Mouse (Mus musculus) testis, postnatal 14 days (tissue): ENCODE measurements around the gene Azi2.

Experiments used
- DNase-seq: peaks from one replicate; pipeline ENCODE4 v3.0.0; 2021; ENCODE audit warnings: low spot score

Azi2 gene

DNA sequence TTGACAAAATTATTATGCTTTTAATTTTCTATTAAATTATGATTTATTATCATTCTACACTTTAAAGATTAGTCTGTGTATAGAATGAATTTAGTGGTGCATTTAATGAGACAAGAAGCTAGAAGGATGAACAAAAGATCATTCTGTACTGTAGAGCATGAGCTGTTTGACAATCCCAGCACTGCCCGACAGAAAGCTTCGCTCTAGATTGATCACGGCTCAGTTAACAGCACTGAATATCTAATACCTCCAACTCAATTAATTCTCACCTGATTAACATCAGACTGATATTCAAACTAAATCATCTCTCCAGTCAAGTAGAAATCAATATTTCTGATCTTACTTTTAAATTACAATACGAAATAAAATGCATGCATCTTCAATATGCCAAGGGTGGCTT, 43.5 kb downstream of the Azi2 start:
- no peak for DNase-seq

DNA sequence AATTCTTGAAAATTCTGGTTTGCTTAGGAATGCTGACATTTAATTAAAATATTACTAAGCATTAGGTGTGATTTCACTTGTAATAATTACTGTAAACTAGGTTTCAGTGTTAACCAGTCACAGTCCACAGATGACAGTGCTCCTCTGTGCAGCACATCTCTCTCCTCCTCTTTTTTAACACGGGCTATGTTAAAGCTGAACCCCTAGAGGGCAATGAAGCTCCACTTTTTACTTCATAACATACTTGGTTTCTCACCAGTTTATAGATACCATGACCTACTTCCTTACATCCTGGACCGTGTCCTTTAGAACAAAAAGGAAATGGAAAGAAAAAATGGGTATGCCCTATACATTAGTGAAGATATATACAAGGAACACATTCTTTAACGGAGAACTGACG, 59.1 kb downstream of the Azi2 start:
- DNase-seq: no peak

DNA sequence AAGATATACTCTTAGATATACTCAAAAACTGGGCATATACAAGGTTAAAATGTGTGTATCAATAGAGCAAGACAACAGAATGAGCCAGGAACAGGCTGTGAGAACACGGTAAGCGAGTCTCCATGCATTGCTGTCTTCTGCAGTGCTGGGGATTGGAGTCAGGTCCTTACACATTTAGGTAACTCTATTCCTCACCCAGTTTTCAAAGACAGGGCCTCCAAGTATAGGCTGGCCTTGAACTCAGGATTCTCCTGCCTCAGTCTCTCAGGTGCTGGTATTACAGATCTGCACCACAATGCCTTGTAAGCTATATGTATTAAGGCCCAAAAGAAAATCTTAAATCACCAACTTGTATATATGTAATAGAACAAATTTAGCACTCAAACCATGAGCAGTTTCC, 60.2 kb downstream of the Azi2 start:
- no peak for DNase-seq

DNA sequence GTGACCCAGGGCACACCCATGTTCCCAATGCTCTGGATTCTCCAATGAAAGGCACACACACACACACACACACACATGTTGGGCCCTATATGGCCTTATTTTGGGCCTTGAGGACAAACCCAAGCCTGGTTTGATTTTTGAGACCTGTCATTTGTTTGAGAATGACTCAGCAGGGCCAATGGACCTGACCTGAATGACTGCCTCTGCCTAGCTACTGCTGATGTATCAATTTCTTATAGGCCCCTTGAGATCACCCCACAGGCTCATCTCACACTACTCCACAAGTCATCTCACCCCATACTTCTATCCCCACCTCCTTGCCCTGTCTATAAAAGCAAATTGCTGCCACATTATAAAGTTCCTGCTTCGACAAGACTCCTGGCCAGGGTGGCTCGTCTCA, 61.5 kb downstream of the Azi2 start:
- DNase-seq: no peak

DNA sequence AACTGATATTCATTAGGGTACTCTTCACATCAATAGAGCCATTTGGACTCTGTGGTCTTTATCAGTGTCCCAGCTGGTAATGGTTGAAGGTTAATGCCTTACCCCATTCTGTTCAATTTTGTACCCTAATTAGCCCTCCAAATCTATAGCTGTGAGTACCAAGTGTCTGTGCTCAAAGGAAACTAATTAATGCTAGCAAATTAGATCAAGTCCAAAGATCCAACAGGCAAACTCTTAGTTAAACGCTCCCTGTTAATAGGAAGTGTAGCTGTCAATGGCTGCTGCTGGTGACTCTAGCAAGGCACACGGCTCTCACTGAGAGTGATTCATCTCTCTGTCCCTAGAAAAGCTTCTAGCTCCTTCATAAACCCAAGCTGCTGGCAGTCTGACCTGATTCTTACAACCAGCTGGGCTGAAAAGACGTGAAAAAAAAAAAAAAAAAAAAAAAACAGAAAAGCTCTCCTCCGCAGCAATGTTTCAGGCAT, 68.3 kb downstream of the Azi2 start:
- no peak for DNase-seq

DNA sequence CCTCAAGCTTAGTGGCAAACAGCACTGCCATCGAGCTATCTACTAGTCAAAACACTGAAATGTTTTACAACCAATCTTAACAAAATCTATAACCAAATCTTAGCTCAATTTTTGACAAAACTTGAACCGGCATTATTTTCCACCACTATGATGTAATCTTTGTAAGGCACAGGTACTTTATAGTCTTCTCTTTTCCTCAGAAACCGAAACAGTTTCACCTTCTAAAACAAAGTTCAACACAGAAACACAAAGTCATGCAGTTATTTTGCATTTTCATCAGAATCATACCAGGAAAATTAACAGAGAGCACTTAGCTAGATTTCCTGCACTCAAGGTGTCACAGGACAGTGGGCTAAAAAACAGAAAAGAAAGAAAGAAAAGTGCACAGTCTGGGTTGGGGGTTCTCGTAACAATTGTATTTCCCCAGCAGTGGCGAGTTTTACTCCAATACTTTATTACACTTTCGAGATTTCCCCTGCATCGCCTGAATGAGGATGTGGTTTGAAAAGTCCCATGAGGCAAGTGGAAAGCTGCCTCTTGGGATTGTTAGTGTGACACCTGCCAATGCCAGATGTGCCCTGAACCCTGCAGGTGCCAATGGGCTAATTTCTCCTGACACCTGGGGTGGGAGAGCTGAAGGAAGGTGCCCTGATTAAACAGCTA, 69.5 kb downstream of the Azi2 start:
- no peak for DNase-seq

DNA sequence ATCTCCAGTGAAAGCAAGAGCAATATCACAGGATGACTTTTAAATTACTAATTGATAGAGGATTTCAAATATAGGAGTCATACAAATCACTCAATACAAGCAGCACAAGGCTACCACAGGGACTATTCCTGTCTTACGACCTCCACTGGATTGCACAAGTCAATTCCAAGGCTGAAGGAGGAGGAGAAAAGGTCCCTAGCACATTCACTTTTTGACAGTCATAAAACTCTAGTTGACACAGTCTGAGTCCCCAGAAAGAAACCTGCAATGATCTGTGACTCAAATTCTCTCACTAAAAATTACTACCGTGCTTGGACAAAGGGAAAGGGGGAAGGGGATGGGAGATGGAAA, 70.0 kb downstream of the Azi2 start:
- DNase-seq: no peak
